Comparison of ENCODE assay signal across 9 mouse cellular contexts in the genomic region with DNA sequence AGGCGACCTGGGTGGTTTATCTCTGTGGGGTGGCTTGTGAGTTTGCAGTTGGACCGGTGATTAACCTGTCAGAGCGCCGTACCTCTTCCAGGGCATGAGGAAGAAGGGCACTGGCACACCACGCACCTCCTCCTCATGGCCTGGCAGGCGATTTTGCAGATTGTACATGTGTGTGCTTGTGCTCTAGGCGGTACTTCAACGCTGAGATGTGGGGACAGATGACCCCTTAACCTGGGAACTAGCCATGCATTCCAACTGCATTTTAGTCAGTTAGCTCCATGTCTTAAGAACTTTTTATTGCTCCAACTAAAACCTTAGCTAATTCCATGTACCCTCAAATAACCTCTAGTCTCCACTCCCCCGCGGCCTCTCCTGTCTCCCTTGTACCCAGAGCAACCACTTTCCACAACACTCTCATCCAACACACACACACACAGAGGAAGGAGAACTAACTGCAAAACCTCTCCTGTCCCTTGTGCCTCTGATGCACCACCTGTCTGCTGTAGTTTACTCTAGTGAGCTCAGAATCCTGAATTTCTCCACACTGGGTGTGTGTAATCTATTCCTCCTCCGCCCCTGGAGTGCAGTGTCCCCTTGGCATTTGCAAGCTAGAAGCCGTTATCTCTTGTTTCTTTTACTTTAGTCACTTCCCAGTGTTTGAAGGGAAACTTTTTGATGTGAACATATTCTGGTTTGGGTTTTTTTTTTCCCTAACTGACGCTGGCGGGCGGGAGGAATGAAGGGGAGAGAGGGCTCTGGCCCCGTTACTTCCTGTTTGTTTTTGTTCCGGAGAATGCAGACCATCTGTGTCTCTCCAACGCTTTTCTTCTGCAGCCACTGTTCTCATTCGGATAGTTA.
DNase-seq lines count a peak whose midpoint lies in the region; ATAC-seq lines count a peak whose summit lies in the region.
"Had no signal": no experiment of that assay in that cellular context is flagged by ENCODE, and none has a peak within 500 bp of the region (broad histone marks: within the 10 kb centered on the region; RNA-seq: fewer than 3 reads in every experiment).

No protein-coding gene starts in this region.

- DNase-seq in retina, postnatal 1 day: peak; percentile 29
- DNase-seq in retina, embryonic 14.5 days (ENCODE audit: low spot score): no peak
- peak; percentile 33 for DNase-seq in kidney, adult 18-20 months
- DNase-seq in lung, postnatal 25 days (ENCODE audit: low spot score): peak; percentile 26
- DNase-seq in cerebellum, adult 11 months: no peak
- no peak for DNase-seq in left cerebral cortex, adult 9 months (ENCODE audit: low spot score in 2 of 2)
- no peak for DNase-seq in layer of hippocampus, postnatal 14 days (ENCODE audit: low spot score in 2 of 2)

- H3K27ac ChIP-seq in forebrain, embryonic 12.5 days: 0 out of 2 replicates have a peak overlapping the region, but pooled peaks have one; percentile 50
- H3K27ac ChIP-seq: macrophage had no signal

- H3K4me3 ChIP-seq in forebrain, embryonic 12.5 days (replicated peaks): no peak overlapping the region

- H3K36me3 ChIP-seq in forebrain, embryonic 12.5 days (replicated peaks): no peaks in the 10 kb centered on the region

- 45% methylated on average over 19 of the region's 19 CpGs for WGBS in forebrain, embryonic 12.5 days

- H3K9ac ChIP-seq in forebrain, embryonic 12.5 days: peak overlapping the region; percentile 2; the same call in 1 of the 2 replicates

- H3K9me3 ChIP-seq in forebrain, embryonic 12.5 days: no peaks in the 10 kb centered on the region

- H3K27me3 ChIP-seq in forebrain, embryonic 12.5 days: no peaks in the 10 kb centered on the region

- ATAC-seq in forebrain, embryonic 12.5 days (ENCODE audit: low FRiP score): peak; percentile 59; the same call in 1 of the 2 replicates

- peaks cover 43% of the 10 kb centered on the region for H3K4me1 ChIP-seq in forebrain, embryonic 12.5 days

- H3K4me2 ChIP-seq in forebrain, embryonic 12.5 days: no peak overlapping the region

Comparison
In these comparisons a context has a peak if more than half of its experiments do, and no peak if none do; other contexts are left out.
1. DNase-seq: peak in retina, postnatal 1 day (single experiment), kidney, adult 18-20 months (single experiment) and lung, postnatal 25 days (single experiment); none in retina, embryonic 14.5 days (single experiment), cerebellum, adult 11 months (single experiment), left cerebral cortex, adult 9 months (0 of 2) and layer of hippocampus, postnatal 14 days (0 of 2).